Mouse (Mus musculus) CH12.LX (cell line): ENCODE data around the gene Arhgef12. TPM values are rescaled to one million over a fixed set of nuclear protein-coding genes. Genes with fewer than 3 reads are reported as not detected.

ENCODE experiments used
- DNase-seq: peaks from one replicate; pipeline ENCODE4 v3.0.0-alpha.2; 2013; ENCODE audit errors: extremely low read depth
- H3K27ac ChIP-seq: 2 replicates; pipeline ENCODE4 v1.5.1; 2012; ENCODE audit warnings: low read depth, mild to moderate bottlenecking, control low read depth, moderate library complexity; ENCODE audit not compliant: insufficient read depth
- H3K27me3 ChIP-seq: replicated peaks from 2 replicates; pipeline ENCODE3; 2012; ENCODE audit warnings: inconsistent platforms
- H3K36me3 ChIP-seq, 2 experiments: replicated peaks in 1 of 2; 2 replicates each; pipeline versions ENCODE3 to v1.6.1; 2012; ENCODE audit warnings: inconsistent platforms in 1 of 2, low read length in 1 of 2, mild to moderate bottlenecking in 1 of 2, mixed read lengths in 1 of 2, moderate library complexity in 1 of 2; ENCODE audit not compliant: control insufficient read depth in 1 of 2, insufficient read depth in 1 of 2
- H3K4me1 ChIP-seq, 2 experiments: 2 replicates each; pipeline ENCODE4 v1.6.1; 2012; ENCODE audit warnings: inconsistent platforms in 1 of 2, moderate library complexity in 1 of 2; ENCODE audit not compliant: insufficient read depth in 2 of 2, control insufficient read depth in 1 of 2
- H3K4me2 ChIP-seq: 2 replicates; pipeline ENCODE4 v1.6.1; 2012; ENCODE audit warnings: low read depth, mild to moderate bottlenecking, control low read depth; ENCODE audit not compliant: poor library complexity, insufficient read depth, severe bottlenecking
- H3K4me3 ChIP-seq, 3 experiments: fragments of 150-350 bp in 1 of 3; sonication (generic) in 1 of 3; replicated peaks in 1 of 3; 2 replicates each; pipeline versions ENCODE3 to v1.5.1; 2011 to 2012; ENCODE audit warnings: low read depth in 2 of 3, low read length in 2 of 3, mild to moderate bottlenecking in 2 of 3, moderate library complexity in 2 of 3, control low read depth in 1 of 3, improper control_type of control experiment in 1 of 3, inconsistent platforms in 1 of 3, mixed read lengths in 1 of 3; ENCODE audit not compliant: poor library complexity in 1 of 3
- H3K79me2 ChIP-seq: replicated peaks from 2 replicates; pipeline ENCODE4 v1.6.1; 2012; ENCODE audit warnings: mild to moderate bottlenecking, moderate library complexity; ENCODE audit not compliant: control insufficient read depth, poor library complexity, insufficient read depth, severe bottlenecking; ENCODE audit errors: extremely low read depth
- H3K9ac ChIP-seq: 2 replicates; pipeline ENCODE4 v1.6.1; 2012; ENCODE audit warnings: low read depth, mild to moderate bottlenecking, control low read depth, moderate library complexity; ENCODE audit not compliant: insufficient read depth
- H3K9me3 ChIP-seq: replicated peaks from 2 replicates; pipeline ENCODE3; 2012; ENCODE audit warnings: low read length, inconsistent platforms, mixed read lengths
- CHD1 ChIP-seq: IDR thresholded peaks from 2 replicates; pipeline ENCODE4 v1.6.1; 2012; ENCODE audit warnings: low read depth, low read length, improper control_type of control experiment, inconsistent platforms
- CHD2 ChIP-seq: IDR thresholded peaks from 2 replicates; pipeline ENCODE4 v1.6.1; 2011; ENCODE audit warnings: low read length, improper control_type of control experiment
- ELF1 ChIP-seq: IDR thresholded peaks from 2 replicates; pipeline ENCODE4 v1.6.1; 2014; ENCODE audit warnings: low read depth, mild to moderate bottlenecking, inconsistent platforms, low read length, improper control_type of control experiment
- EP300 ChIP-seq: IDR thresholded peaks from 2 replicates; pipeline ENCODE4 v1.6.1; 2011; ENCODE audit warnings: low read length, improper control_type of control experiment
- ETS1 ChIP-seq: conservative IDR thresholded peaks from 2 replicates; pipeline ENCODE4 v1.6.1; 2012; ENCODE audit warnings: low read depth, mild to moderate bottlenecking, inconsistent platforms, low read length, improper control_type of control experiment, moderate library complexity
- HCFC1 ChIP-seq: IDR thresholded peaks from 2 replicates; pipeline ENCODE4 v1.6.1; 2012; ENCODE audit warnings: low read depth, mild to moderate bottlenecking, inconsistent platforms, low read length, improper control_type of control experiment
- KAT2A ChIP-seq: IDR thresholded peaks from 2 replicates; pipeline ENCODE4 v1.6.1; 2012; ENCODE audit warnings: low read length, improper control_type of control experiment, inconsistent platforms; ENCODE audit not compliant: insufficient replicate concordance
- MAFK ChIP-seq: IDR thresholded peaks from 2 replicates; pipeline ENCODE4 v1.6.1; 2011; ENCODE audit warnings: low read length, improper control_type of control experiment; ENCODE audit not compliant: insufficient replicate concordance
- MAX ChIP-seq: IDR thresholded peaks from 2 replicates; pipeline ENCODE4 v1.6.1; 2011; ENCODE audit warnings: low read length, improper control_type of control experiment
- MEF2A ChIP-seq: IDR thresholded peaks from 2 replicates; pipeline ENCODE4 v1.6.1; 2014; ENCODE audit warnings: low read depth, mild to moderate bottlenecking, inconsistent platforms, low read length, improper control_type of control experiment, borderline replicate concordance
- NELFE ChIP-seq: IDR thresholded peaks from 2 replicates; pipeline ENCODE4 v1.6.1; 2011; ENCODE audit warnings: low read depth, low read length, improper control_type of control experiment
- NRF1 ChIP-seq: IDR thresholded peaks from 2 replicates; pipeline ENCODE4 v1.6.1; 2014; ENCODE audit warnings: low read depth, mild to moderate bottlenecking, inconsistent platforms, low read length, improper control_type of control experiment, moderate library complexity
- POLR2A ChIP-seq: IDR thresholded peaks from 2 replicates; pipeline ENCODE4 v1.6.1; 2011; ENCODE audit warnings: low read depth, mild to moderate bottlenecking, improper control_type of control experiment, low read length
- POLR2AphosphoS2 ChIP-seq: IDR thresholded peaks from 2 replicates; pipeline ENCODE4 v1.6.1; 2011; ENCODE audit warnings: low read depth, low read length, improper control_type of control experiment
- SIN3A ChIP-seq: IDR thresholded peaks from 2 replicates; pipeline ENCODE4 v1.6.1; 2012; ENCODE audit warnings: low read length, improper control_type of control experiment, inconsistent platforms
- SMC3 ChIP-seq: IDR thresholded peaks from 2 replicates; pipeline ENCODE4 v1.6.1; 2011; ENCODE audit warnings: low read depth, low read length, improper control_type of control experiment
- TBP ChIP-seq: conservative IDR thresholded peaks from 2 replicates; pipeline ENCODE4 v1.6.1; 2011; ENCODE audit warnings: low read depth, low read length, improper control_type of control experiment
- TCF12 ChIP-seq: IDR thresholded peaks from 2 replicates; pipeline ENCODE4 v1.6.1; 2014; ENCODE audit warnings: low read depth, mild to moderate bottlenecking, inconsistent platforms, low read length, improper control_type of control experiment
- UBTF ChIP-seq: IDR thresholded peaks from 2 replicates; pipeline ENCODE4 v1.6.1; 2012; ENCODE audit warnings: low read depth, mild to moderate bottlenecking, inconsistent platforms, low read length, improper control_type of control experiment, moderate library complexity
- ZMIZ1 ChIP-seq: IDR thresholded peaks from 2 replicates; pipeline ENCODE4 v1.6.1; 2012; ENCODE audit warnings: low read depth, mild to moderate bottlenecking, inconsistent platforms, low read length, improper control_type of control experiment
- dilution Hi-C: fragments of 300-500 bp; cut with MboI; formaldehyde crosslinking; loops from 2 replicates; pipeline ENCODE4 v1.14.3; 2020; ENCODE audit warnings: low sequenced_read_pairs; ENCODE audit not compliant: extremely low pct_unique_long_range_greater_than_20kb, extremely low pct_ligation_motif_present
- in situ Hi-C: fragments of 300-500 bp; cut with MboI; formaldehyde crosslinking; loops from 3 replicates; pipeline ENCODE4 v1.14.3; 2019; ENCODE audit warnings: low sequenced_read_pairs, low pct_ligation_motif_present, low pct_unique_long_range_greater_than_20kb, mixed read lengths
- polyA plus RNA-seq: library from polyadenylated mRNA; unstranded; fragments of >175 nt; gene quantifications from 2 replicates; pipeline ENCODE4 v1.2.1, GENCODE M21; 2012; ENCODE audit warnings: low read depth; ENCODE audit not compliant: insufficient read length
- total RNA-seq, 2 experiments: library from RNA; depleted of rRNA; stranded (reverse); fragments of 300-350 nt in 1 of 2; fragments of >200 nt in 1 of 2; gene quantifications; 2 replicates each; pipeline ENCODE4 v1.2.3; 2012 to 2014

The Arhgef12 gene
- total and polyA plus RNA-seq, 3 experiments: 4.9 to 9.4 (median 8.7) TPM

DNA sequence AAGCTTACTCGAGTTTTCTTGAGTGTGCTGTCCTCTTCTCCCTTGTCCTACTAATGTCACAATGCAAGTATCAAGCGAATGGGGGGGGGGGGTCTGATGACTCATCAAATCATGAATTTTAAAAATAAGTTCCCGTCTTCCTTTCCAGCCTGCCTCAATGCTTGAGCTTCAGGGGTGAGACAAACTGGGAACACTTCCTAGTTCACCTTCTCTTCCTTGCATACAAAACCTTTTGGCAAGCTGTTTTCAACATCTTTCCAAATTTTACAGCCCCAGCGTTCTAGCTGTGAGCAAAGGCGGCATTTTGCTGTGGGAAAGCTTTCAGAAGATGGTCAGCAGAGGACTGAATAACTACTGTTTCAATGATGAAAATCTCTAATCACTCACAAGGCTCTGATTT is 516 bp upstream of the Arhgef12 start:
- dilution Hi-C loops: no loop called here

DNA sequence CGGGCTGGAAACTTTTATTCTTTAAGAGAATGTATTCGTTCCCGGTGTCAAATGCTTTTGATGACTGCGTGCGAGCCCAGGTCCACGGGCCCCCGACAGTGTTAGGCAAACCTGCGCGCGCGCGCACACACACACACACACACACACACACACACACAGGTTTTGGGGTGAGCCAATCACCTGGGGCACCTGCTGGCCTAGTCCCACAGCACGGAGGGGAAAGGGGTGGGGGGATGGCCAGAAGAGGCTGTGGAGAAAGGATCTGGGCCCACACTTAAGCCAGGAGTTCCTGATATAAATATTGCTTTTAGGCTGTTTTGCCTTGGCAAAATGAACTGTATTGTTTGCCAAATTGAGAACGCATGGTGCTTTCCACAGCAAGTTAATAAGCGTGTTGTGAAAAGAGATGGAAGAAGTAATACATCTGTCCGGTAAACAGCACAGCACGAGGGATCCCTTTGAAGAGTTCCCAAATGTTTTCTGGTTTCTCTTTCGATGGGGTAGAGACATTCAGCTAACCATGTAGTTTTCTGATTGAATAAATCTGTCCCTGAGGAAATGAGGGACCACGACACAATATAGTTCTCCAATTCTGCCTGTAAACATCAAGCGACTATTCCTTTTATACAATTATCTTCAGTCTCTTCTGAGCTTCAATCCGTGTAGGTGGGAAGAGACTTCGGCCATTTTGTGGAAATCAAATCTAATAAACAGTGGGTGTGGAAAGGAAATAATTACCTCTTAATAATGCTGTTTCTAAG is 433 bp downstream of the Arhgef12 start:
- no peak for DNase-seq
- H3K4me2 ChIP-seq: peak overlapping the region; percentile 62
- dilution Hi-C loops: no loop called here
- peaks cover 0 to 13% of the 10 kb centered on the region in 2 experiments for H3K36me3 ChIP-seq
- H3K27ac ChIP-seq: peak overlapping the region; percentile 52
- peak overlapping the region; percentile 85 to 96 (median 86) for H3K4me3 ChIP-seq
- H3K9ac ChIP-seq: peak overlapping the region; percentile 80
- H3K79me2 ChIP-seq: peaks cover 25% of the 10 kb centered on the region
- TF ChIP-seq MEF2A: 0 out of 2 replicates have a peak, but pooled peaks have one; percentile 6
- no peak for TF ChIP-seq ETS1
- no peak for TF ChIP-seq CHD2
- TF ChIP-seq NRF1: peak; percentile 57
- peak; percentile 25; the same call in 1 of the 2 replicates for TF ChIP-seq SIN3A
- H3K4me1 ChIP-seq: peaks cover 5 to 24% of the 10 kb centered on the region in 2 experiments
- in situ Hi-C loops: loop anchor here (5.0 kb wide), 1 partner anchor 104 kb away; no protein-coding TSS in a partner anchor
- no peaks in the 10 kb centered on the region for H3K9me3 ChIP-seq
- no peaks in the 10 kb centered on the region for H3K27me3 ChIP-seq

More for the DNA sequence above, 516 bp upstream of the Arhgef12 start:
- H3K4me2 ChIP-seq: no peak overlapping the region
- TF ChIP-seq CHD1 (no peak), MAFK (peak; percentile 2; the same call in 1 of the 2 replicates)
- no peak overlapping the region for H3K27ac ChIP-seq
- H3K4me3 ChIP-seq: no peak overlapping the region
- H3K4me1 ChIP-seq: peaks cover 5 to 18% of the 10 kb centered on the region in 2 experiments
- no peak overlapping the region for H3K9ac ChIP-seq
- DNase-seq: no peak
- in situ Hi-C loops: loop anchor here (5.0 kb wide), 1 partner anchor 105 kb away; no protein-coding TSS in a partner anchor
- no peaks in the 10 kb centered on the region for H3K27me3 ChIP-seq
- peaks cover 0 to 14% of the 10 kb centered on the region in 2 experiments for H3K36me3 ChIP-seq
- peaks cover 17% of the 10 kb centered on the region for H3K79me2 ChIP-seq
- no peaks in the 10 kb centered on the region for H3K9me3 ChIP-seq

DNA sequence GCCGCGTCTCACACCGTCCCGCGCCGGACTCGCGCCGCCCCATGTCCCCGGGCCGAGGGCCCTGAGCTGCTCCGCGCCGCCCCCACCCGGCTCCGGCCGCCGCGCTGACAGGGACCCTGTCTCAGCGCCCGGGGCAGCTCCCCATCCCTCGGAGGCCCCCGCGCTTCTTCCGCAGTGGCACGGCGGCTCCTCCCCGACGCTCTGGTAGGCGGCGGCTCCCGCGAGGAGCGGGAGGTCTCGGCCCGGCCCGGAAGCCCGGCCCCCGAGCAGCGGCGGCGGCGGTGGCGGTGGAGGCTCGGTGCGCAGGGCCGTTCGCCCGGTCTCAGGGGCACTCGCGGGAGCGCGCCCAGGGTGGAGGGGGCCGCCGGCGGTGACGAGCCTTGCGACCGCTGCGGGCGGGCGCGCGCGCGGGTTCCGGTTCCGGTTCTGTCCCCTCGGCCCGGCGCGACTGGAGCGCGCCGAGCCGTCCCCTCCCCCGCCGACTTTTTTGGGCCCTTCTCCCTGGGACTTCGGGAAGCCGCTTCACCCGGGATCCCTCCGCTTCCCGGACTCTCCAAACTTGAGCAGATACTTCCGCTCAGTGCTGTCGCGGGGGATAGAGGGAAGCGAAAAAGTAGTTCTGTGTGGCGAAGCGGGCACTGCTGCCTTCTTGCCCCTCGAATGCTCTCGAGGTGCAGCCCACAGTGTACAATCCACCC is 1.2 kb downstream of the Arhgef12 start:
- dilution Hi-C loops: no loop called here
- in situ Hi-C loops: loop anchor here (5.0 kb wide), 1 partner anchor 104 kb away; no protein-coding TSS in a partner anchor
- Histone ChIP-seq H3K4me1 (peaks cover 5 to 24% of the 10 kb centered on the region in 2 experiments), H3K36me3 (peaks cover 0 to 6% of the 10 kb centered on the region in 2 experiments), H3K4me3 (peak overlapping the region; percentile 85 to 96 (median 86)), H3K79me2 (peaks cover 28% of the 10 kb centered on the region), H3K9ac (peak overlapping the region; percentile 80), H3K9me3 (no peaks in the 10 kb centered on the region), H3K4me2 (peak overlapping the region; percentile 62), H3K27me3 (no peaks in the 10 kb centered on the region), H3K27ac (peak overlapping the region; percentile 52)
- DNase-seq: peak; percentile 52
- TF ChIP-seq TBP (0 out of 2 replicates have a peak, but pooled peaks have one; percentile 16), POLR2AphosphoS2 (0 out of 2 replicates have a peak, but pooled peaks have one; percentile 33), MAX (no peak), HCFC1 (peak; percentile 45), ELF1 (peak; percentile 86), SMC3 (no peak), MEF2A (0 out of 2 replicates have a peak, but pooled peaks have one; percentile 12), NELFE (peak; percentile 49; the same call in 1 of the 2 replicates), EP300 (no peak), UBTF (0 out of 2 replicates have a peak, but pooled peaks have one; percentile 27), CHD2 (peak; percentile 52), SIN3A (peak; percentile 45; the same call in 1 of the 2 replicates), TCF12 (peak; percentile 58; the same call in 1 of the 2 replicates), NRF1 (peak; percentile 60; the same call in 1 of the 2 replicates), KAT2A (0 out of 2 replicates have a peak, but pooled peaks have one; percentile 57), POLR2A (peak; percentile 54), ZMIZ1 (peak; percentile 47; the same call in 1 of the 2 replicates)
